In the genomic region with DNA sequence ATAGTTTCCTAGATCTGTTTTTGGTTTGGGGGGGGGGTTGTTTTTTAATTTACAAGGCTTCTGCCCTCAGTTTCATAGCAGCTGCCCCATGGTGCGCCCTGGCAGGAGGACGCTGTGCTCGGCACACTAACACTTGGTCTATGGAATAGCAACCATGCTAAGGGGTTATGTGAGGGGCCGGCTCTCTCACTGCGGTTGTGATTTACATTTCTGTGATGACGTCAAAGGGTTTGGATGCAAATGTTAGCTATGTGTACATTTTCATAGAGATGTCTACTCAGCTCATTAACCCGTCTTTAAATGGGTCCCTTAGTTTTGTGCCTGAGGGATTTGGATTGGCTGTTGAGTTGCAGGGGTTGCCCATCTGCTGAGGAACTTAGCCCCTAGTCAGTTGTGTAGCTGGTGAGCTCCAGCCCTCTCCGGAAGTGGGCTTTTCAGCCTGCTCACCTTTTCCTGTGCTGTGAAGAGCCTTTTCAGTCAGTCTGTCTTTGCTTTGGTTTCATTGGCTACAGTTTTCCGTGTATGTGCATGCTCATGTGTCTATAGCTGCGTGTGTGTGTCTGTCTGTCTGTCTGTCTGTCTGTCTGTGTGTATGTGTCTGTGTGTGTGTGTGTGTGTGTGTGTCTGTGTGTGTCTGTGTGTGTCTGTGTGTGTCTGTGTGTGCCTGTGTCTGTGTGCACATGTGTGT, we compare ENCODE assay signal across 31 mouse cellular contexts.
"Had no signal": no experiment of that assay in that cellular context is flagged by ENCODE, and none has a peak within 500 bp of the region (broad histone marks: within the 10 kb centered on the region; RNA-seq: fewer than 3 reads in every experiment).

No protein-coding gene starts in this region.

- H3K9ac ChIP-seq: heart, embryonic 12.5 days; heart, embryonic 13.5 days; heart, embryonic 15.5 days; hindbrain, embryonic 12.5 days; hindbrain, embryonic 13.5 days; hindbrain, embryonic 14.5 days; hindbrain, embryonic 15.5 days; intestine, embryonic 15.5 days; kidney, embryonic 15.5 days had no signal

- H3K36me3 ChIP-seq: heart, embryonic 12.5 days; heart, embryonic 13.5 days; heart, embryonic 15.5 days; hindbrain, embryonic 10.5 days; hindbrain, embryonic 12.5 days; hindbrain, embryonic 13.5 days; hindbrain, embryonic 15.5 days; intestine, embryonic 15.5 days; kidney, embryonic 15.5 days had no signal

- H3K4me1 ChIP-seq: heart, embryonic 12.5 days; heart, embryonic 13.5 days; heart, embryonic 15.5 days; hindbrain, embryonic 10.5 days; hindbrain, embryonic 12.5 days; intestine, embryonic 15.5 days; kidney, embryonic 15.5 days had no signal

- H3K27me3 ChIP-seq: heart, embryonic 12.5 days; heart, embryonic 13.5 days; heart, embryonic 15.5 days; hindbrain, embryonic 12.5 days; hindbrain, embryonic 13.5 days; hindbrain, embryonic 15.5 days; intestine, embryonic 15.5 days; kidney, embryonic 15.5 days had no signal

- H3K4me2 ChIP-seq: heart, embryonic 11.5 days; heart, embryonic 12.5 days; heart, embryonic 13.5 days; heart, embryonic 15.5 days; hindbrain, embryonic 12.5 days; hindbrain, embryonic 13.5 days; hindbrain, embryonic 14.5 days; hindbrain, embryonic 15.5 days; intestine, embryonic 15.5 days; kidney, embryonic 15.5 days had no signal

- DNase-seq: heart, postnatal 10 days; heart, postnatal 14 days; heart, postnatal 36 days; heart, postnatal 4 days; kidney, adult 11 months; kidney, adult 18-20 months; kidney, adult 2 months; kidney, adult 8-10 months; kidney, adult 9 months; kidney, postnatal 10 days; kidney, postnatal 14 days; kidney, postnatal 25 days; kidney, postnatal 36 days; kidney, postnatal 4 days; layer of hippocampus, adult 9-11 months; layer of hippocampus, postnatal 36 days had no signal

- H3K9me3 ChIP-seq: heart, embryonic 12.5 days; heart, embryonic 13.5 days; heart, embryonic 15.5 days; hindbrain, embryonic 10.5 days; hindbrain, embryonic 12.5 days; hindbrain, embryonic 13.5 days; hindbrain, embryonic 15.5 days; intestine, embryonic 15.5 days; kidney, embryonic 15.5 days had no signal

- H3K27ac ChIP-seq: heart, embryonic 13.5 days; heart, embryonic 15.5 days; hindbrain, embryonic 10.5 days; hindbrain, embryonic 12.5 days; hindbrain, embryonic 13.5 days; hindbrain, embryonic 14.5 days; hindbrain, embryonic 15.5 days; hindbrain, postnatal 0 days; intestine, embryonic 15.5 days; kidney, embryonic 15.5 days; kidney, postnatal 0 days; layer of hippocampus, adult 2 months; left cerebral cortex, adult 2 months had no signal

- H3K4me3 ChIP-seq: heart, embryonic 12.5 days; heart, embryonic 13.5 days; heart, embryonic 15.5 days; hindbrain, embryonic 10.5 days; hindbrain, embryonic 12.5 days; hindbrain, embryonic 13.5 days; hindbrain, embryonic 15.5 days; intestine, embryonic 15.5 days; kidney, embryonic 15.5 days; layer of hippocampus, adult 2 months; left cerebral cortex, adult 2 months had no signal
